Mouse (Mus musculus) splenic B cell, adult 2 months (primary cell): Measurements from ENCODE around the gene Bcl7b.

Experiments
- DNase-seq: peaks from one replicate; pipeline ENCODE4 v3.0.0-alpha.2; 2011; ENCODE audit warnings: low read depth, low spot score
- H3K27me3 ChIP-seq: 2 replicates; pipeline ENCODE4 v1.6.1; 2012; ENCODE audit warnings: mild to moderate bottlenecking, low read length, moderate library complexity, mixed read lengths; ENCODE audit not compliant: control insufficient read depth, poor library complexity, insufficient read depth, severe bottlenecking
- H3K36me3 ChIP-seq: 2 replicates; pipeline ENCODE4 v1.6.1; 2012; ENCODE audit warnings: mild to moderate bottlenecking, low read length, moderate library complexity, mixed read lengths; ENCODE audit not compliant: control insufficient read depth, poor library complexity, insufficient read depth, severe bottlenecking

Bcl7b gene

DNA sequence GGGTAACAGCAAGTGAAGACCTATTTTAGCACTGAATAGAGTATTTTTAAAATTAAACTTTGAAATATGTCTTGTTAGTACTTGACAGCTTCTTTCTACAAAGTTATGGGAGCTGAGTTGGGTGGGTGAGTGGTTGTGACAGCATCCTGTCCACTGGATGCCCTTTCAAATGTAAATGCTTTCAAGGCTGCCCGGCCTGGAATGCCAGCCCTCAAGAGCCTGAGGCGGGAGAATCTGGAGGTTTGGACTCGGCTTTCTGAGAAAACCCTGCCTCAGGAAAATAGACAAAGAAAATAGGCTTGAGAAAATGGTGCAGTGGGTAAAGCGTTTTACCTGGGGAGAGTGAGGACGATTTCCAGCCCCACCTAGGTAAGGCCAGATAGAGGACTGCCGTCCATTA, 13.7 kb downstream of the Bcl7b start:
- DNase-seq: no peak
- no peaks in the 10 kb centered on the region for H3K27me3 ChIP-seq
- peaks cover 17% of the 10 kb centered on the region for H3K36me3 ChIP-seq

DNA sequence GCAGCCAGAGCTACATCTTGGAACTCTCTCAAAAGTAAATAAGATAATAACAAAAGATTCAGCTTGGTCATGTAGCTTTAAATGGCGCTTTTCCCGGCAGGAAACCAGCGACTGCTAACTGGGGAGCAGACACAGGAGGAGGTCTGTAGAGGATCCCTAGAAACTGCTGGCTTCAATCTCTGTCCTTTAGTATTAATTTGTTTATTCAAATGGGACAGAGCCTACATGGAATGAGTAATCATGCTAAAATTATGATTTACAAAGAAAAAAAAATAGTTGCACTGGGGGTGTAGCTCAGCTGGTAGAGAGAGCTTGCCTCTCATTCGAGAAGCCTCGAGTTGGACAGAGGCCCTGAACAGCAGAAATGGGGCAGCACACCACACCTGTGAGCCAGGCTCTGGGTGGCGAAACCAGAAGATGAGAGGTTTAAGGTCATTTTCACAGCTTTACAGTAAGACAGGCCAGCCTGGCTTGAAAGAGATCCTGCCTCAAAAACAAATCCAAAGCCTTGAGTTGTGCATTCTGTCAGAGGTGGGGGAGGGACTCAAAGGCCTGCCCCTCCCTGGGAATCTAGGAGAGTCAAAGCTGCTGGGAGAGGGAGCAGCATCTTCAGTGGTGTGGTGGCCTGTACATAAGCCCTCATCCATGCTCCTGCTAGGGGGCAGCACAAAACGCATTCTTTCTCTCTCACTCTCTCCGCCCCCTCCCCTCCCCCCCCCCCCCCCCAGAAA, 15.2 kb downstream of the Bcl7b start:
- DNase-seq: no peak

DNA sequence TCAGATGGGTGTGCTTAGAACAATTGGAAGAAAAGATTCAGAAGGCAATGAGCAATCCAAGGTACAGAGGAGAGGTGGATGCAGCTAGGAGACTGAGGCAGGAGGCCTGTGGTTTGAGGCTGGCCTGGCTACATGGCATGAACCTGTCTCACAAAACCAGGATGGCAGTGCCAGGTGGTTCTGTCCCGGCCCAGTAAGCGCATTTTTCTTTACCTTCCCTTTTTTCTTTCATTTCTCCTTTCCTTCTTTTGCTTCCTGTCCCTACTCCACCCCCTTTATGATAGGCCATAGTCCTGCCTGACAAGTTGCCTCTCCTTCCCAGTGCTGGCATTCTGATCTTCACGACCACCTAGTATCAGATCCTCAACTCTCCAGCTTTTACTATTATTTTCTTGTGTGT, 16.9 kb downstream of the Bcl7b start:
- DNase-seq: no peak
- no peaks in the 10 kb centered on the region for H3K27me3 ChIP-seq
- H3K36me3 ChIP-seq: peaks cover 5% of the 10 kb centered on the region

More for the DNA sequence above, 15.2 kb downstream of the Bcl7b start:
- Histone ChIP-seq H3K27me3 (no peaks in the 10 kb centered on the region), H3K36me3 (peaks cover 8% of the 10 kb centered on the region)

DNA sequence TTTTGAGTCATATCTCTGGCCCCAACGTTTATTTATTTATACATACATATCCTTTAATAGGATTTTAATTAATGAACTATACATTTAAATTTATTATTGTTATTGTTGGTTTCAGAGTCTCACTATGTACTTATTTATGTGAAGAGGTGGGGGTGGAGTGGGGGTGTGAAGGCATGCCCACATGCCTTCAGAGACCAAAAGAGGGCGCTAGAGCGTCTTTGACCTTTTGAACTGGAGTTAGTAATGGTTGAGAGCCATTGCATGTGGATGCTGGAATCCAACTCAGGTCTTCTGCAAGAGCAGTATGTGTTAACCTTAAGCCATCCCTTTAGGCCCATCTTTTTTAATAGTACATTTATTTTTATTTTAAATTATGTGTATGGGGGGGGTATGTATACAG, 17.5 kb downstream of the Bcl7b start:
- Histone ChIP-seq H3K27me3 (no peaks in the 10 kb centered on the region), H3K36me3 (no peaks in the 10 kb centered on the region; the same call in 1 of the 2 replicates)
- peak; percentile 57 for DNase-seq

DNA sequence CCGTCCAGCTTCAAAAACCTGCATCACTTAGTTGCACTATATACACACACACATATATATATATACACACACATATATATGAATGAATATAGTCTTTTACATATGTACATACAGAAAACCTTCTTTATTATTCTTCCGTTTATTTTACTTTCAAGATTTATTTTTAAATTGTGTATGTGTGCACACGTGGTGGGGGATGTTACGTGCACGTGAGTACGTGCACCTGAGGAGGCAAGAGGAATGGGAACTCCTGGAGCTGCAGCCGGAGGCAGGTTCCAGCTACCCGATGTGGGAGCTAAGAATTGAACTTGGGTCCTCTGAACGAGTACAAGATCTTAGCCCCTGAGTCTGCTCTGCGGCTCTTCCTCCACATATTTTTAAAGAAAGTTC, 18.1 kb downstream of the Bcl7b start:
- no peak for DNase-seq
- Histone ChIP-seq H3K36me3 (no peaks in the 10 kb centered on the region; the same call in 1 of the 2 replicates), H3K27me3 (no peaks in the 10 kb centered on the region)

DNA sequence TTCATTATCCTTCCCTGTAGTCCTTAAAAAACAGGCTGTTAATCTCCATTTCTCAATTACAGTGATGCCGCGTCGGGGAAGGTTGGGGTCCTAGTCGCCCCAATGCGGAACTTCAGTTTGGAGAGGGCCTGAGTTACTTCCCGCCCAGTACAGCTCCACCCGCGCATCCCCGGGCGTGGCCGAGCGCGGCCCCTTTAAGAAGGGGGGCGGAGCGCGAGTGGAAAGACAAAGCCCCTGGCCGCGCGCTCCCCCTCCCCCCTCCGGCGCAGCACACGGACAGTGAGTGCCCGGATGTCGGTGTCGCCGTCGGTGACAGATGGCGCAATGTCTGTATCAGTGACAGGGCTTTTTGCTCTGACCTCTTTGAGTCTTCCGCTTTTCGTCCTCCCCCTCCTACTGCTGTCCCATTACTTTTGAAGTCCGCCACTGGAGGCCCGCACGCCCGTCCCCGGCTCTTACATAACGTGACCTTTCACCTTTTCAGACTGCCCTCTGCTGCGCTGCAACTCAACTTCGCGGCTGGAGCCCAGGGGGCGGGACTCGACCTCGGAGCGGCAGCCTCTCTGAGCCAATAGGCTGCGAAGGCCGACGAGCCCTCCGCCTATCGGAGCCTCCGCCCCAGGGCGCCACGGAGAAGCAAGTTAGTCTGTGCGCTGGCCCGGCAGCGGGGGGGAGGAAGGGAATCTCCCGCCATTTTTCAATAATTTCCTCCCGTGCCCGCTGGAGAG, 18.7 kb downstream of the Bcl7b start, which contains the start of gene Baz1b:
Gene Baz1b, plus strand, starts transcription at position 644 of the 728 bp plus-strand sequence.
- peak; percentile 99 for DNase-seq
- H3K36me3 ChIP-seq: no peaks in the 10 kb centered on the region; the same call in 1 of the 2 replicates

DNA sequence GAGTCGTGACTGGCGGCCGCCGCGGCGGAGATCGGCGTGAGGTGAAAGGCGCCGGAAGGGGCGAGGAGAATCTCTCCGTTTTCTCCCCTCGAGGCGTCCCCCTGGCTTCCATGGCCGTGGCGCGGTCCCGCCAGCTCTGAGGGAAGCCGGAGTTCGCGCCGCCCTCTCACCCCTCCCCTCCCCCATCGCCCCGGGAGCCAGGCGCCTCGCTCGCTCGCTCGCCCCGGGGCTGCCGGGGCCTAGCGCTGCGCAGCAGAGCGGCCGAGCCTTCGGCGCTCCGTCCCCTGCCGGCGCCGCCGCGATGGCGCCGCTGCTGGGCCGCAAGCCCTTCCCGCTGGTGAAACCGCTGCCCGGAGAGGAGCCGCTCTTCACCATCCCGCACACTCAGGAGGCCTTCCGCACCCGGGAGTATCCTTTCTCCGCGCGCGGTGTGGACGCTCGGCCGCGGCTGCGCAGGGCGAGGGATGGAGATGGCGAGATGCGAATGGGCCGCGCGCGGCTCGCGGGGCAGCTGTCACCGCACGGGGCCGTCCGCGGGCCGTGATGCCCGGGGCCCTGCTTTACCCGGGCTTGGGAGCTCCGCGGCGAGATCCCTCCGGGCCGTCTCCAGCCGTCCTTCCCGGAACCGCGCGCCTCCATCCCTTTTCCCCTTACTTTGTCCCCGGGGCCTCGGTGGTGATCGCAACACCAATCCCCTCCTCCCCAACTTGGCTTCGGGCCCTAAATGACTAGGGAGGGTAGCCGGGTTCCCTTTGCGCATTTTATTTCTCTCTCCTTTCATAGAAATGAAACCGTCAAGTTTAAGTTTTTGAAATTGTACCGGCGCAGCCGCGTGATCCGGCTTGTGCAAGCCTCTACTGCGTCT, 19.5 kb downstream of the Bcl7b start:
- H3K36me3 ChIP-seq: no peaks in the 10 kb centered on the region
- DNase-seq: peak; percentile 14

More for the DNA sequence above, 18.7 kb downstream of the Bcl7b start, which contains the start of gene Baz1b:
- no peaks in the 10 kb centered on the region for H3K27me3 ChIP-seq

DNA sequence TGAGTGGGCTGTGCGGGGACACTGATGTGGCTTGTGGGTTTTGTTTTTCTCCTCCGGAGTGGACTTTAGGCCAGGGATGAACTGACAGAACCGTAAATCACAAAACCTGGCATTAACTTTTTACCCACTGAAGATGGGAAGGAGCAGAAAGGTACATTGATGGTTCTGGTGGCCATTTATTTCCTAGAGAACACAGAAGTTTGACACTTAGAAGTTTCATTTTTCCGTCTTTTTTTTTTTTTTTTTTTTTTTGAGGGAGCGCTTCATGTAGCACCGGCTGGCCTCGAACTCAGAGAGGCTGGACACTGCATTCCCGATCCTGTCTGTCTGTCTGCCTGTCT, 20.1 kb downstream of the Bcl7b start:
- Histone ChIP-seq H3K27me3 (no peaks in the 10 kb centered on the region), H3K36me3 (no peaks in the 10 kb centered on the region)
- no peak for DNase-seq

More for the DNA sequence above, 19.5 kb downstream of the Bcl7b start:
- H3K27me3 ChIP-seq: no peaks in the 10 kb centered on the region

DNA sequence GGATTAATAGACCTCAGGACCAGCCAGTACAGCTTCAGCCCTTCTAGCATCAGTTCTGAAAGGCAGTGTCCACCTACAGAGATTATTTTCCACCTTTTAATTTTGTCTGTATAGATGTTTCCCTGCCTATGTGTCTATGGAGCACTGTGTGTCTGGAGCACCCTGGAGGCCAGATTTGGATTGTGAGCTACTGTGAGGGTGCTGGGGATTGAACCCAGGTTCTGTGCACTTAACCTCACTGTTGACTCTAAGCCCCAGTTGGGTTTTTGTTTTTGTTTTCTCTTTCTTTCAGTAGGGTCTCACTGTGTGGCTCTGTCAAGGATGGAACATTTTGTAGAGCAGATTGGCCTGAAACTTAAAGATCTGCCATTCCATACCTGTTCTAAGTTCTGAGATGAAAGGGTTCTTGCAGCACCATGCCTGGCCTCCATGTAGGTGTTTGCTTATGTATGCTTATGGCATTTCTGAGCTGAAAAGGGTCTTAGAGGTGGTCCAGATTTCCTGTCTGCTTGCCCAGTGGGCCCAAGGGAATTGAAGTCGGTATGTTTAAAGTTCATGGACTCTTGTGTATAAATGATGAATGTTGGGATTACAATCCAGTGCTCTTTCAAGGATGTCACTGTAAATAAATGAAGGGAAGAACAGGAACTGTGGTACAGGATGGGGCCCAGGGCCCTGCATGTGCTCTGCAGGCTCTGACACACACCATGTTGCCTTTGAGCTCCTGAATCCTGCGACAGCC, 21.4 kb downstream of the Bcl7b start:
- Histone ChIP-seq H3K27me3 (no peaks in the 10 kb centered on the region), H3K36me3 (peaks cover 3% of the 10 kb centered on the region; the same call in 1 of the 2 replicates)
- DNase-seq: no peak

DNA sequence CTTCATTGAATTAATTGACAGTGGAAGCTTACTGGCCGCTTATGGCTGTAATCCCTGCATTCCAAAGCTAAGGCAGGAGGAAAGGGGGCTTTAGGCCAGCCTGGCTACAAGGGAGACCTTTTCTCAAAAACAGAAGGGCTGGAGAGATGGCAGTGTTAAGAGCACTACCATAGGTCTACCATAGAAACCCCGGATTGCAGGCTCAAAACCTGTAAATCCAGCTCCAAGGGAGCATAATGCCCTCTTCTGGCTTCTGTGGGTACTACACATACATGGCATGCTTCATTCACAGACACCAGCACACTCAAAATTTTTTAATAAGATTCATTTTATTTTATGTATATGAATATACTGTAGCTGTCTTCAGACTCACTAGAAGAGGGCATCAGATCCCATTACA, 23.5 kb downstream of the Bcl7b start:
- Histone ChIP-seq H3K27me3 (no peaks in the 10 kb centered on the region), H3K36me3 (peaks cover 3% of the 10 kb centered on the region; the same call in 1 of the 2 replicates)
- peak; percentile 90 for DNase-seq

DNA sequence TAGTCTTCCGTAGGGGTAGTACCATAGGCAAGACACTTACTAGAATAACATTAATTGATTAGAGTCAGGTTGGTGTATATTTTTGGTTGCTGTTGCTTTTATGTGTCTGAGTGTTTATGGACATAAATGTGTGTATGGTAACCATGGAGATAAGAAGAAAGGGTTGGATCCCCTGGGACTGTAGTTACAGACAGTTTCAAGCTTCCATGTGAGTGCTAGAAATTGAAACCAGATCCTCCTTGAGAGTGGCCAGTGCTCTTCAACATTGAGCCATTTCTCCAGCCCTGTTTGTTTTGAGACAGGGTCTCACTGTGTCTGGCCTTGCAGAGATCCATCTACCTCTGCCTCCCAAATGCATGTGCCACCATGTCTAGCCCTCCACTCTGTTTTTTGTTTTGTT, 24.3 kb downstream of the Bcl7b start:
- Histone ChIP-seq H3K36me3 (peaks cover 4% of the 10 kb centered on the region; the same call in 1 of the 2 replicates), H3K27me3 (no peaks in the 10 kb centered on the region)
- peak; percentile 43 for DNase-seq

DNA sequence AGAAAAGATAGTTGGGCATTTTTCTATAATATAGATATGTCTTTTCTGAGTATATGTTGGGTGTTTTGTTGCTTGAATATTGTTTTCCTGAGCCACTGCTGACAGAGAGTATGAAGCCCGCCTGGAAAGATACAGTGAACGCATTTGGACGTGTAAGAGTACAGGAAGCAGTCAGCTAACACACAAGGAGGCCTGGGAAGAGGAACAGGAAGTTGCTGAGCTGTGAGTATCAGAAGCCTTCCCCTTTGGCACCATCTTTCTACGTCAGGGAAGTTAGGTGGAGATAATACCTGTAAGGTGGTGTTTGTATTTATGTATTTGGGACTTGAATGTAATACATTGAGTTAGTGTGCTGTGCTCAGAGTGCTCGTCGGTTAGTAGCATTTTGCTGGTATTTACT, 28.3 kb downstream of the Bcl7b start:
- H3K27me3 ChIP-seq: no peaks in the 10 kb centered on the region
- DNase-seq: peak; percentile 59
- peaks cover 13% of the 10 kb centered on the region; the same call in 1 of the 2 replicates for H3K36me3 ChIP-seq

DNA sequence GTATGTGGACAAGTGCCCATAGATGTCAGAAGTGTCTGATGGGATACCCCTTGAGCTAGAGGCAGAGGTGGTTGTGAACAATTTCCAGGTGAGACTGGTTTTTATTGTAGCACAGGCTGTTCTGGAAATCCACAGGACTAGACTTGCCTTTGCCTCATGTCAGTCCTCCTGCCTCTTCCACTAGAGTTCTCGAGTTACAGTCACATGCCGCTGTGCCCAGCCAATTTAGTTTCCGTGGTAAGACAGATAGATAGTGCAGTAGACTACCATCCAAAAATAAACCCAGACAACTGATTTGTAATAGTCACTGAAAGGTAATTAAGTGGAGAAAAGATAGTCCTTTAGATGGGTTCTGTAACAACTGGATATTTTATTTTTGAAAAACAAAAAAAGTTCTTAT, 34.7 kb downstream of the Bcl7b start:
- Histone ChIP-seq H3K27me3 (no peaks in the 10 kb centered on the region), H3K36me3 (peaks cover 18% of the 10 kb centered on the region; the same call in 1 of the 2 replicates)
- no peak for DNase-seq

DNA sequence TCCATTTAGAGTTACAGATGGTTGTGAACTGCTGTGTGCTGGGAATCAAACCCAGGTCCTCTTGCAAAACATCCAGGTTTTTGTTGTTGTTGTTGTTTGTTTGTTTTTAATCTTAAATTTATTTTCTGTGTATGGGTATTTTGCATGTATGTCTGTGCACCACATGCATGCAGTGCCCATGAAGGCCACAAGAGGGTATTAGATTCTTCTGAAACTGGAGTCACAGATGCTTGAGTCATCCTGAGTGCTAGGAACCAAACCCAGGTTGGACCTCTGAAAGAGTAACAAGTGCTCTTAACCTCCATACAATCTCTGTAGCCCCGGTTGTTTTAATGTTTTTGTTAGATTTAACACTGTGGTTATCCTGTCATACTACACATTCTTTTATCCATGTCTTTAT, 40.1 kb downstream of the Bcl7b start:
- Histone ChIP-seq H3K27me3 (no peaks in the 10 kb centered on the region), H3K36me3 (peaks cover 23% of the 10 kb centered on the region)
- peak; percentile 46 for DNase-seq
